Mouse (Mus musculus) MN1 (cell line): ENCODE results near the gene Mctp1.
"Not testable (repeated sequence)": the region's sequence is repeated elsewhere in the genome, so short reads cannot be mapped to it uniquely, and the experiment has no call there.

Experiments used
- DNase-seq: peaks from one replicate; pipeline ENCODE4 v3.0.0-alpha.2; 2016; ENCODE audit warnings: low spot score

Gene Mctp1

DNA sequence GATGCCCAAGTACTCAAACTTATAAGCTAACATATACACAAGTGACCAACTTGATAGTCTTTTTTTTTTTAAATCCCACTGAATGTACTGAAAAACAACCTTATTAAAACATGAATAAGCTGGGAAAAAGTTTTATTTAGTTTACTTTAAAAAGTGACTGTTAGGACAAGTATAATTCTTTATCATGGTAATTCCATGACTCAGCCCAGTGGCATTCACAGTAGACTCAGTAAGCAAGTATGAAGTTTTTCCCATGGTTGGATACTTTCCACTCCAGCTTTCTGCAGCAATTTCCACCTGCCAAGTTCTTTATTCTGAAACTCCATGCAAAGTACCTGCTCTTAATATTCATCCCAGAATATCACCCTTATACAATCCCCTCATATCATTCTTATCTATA, 97.3 kb downstream of the Mctp1 start:
- DNase-seq: no peak

GRCm38 (mm10) chr13:76482998-76483397, 98.7 kb downstream of the Mctp1 start:
- DNase-seq: no peak

GRCm38 (mm10) chr13:76484086-76484709, 99.9 kb downstream of the Mctp1 start:
- DNase-seq: peak; percentile 23

- DNase-seq: no peak
These were observed 131.6 kb downstream of the Mctp1 start for GRCm38 (mm10) chr13:76515896-76516295.

GRCm38 (mm10) chr13:76523170-76523569, 138.8 kb downstream of the Mctp1 start:
- DNase-seq: no peak

- DNase-seq: no peak
These were observed 143.0 kb downstream of the Mctp1 start for GRCm38 (mm10) chr13:76527326-76527725.

- DNase-seq: no peak
These were observed 143.4 kb downstream of the Mctp1 start for GRCm38 (mm10) chr13:76527751-76528150.

GRCm38 (mm10) chr13:76529915-76530314, 145.6 kb downstream of the Mctp1 start:
- no peak for DNase-seq

GRCm38 (mm10) chr13:76530867-76531504, 146.7 kb downstream of the Mctp1 start:
- DNase-seq: no peak

- no peak for DNase-seq
These were observed 163.5 kb downstream of the Mctp1 start for GRCm38 (mm10) chr13:76547854-76548253.

DNA sequence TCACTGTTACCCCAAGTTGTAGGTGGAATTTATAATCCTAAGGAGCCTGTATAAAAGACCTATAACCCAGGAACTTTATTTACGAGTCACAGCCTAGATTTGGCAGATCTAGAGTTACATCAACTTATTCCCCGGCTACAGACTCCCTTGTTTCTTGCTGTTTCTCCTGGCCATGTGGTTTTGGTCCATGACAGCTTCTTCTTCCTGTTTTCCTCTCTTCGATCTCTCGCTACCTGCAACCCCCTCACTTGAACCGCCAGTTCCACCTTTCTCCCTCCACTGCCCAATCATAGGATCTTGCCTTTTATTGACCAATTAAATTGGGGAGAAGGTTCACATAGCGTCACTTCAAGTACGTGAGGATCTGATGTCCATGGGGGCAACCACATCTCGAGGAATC, 176.6 kb downstream of the Mctp1 start:
- no peak for DNase-seq

DNA sequence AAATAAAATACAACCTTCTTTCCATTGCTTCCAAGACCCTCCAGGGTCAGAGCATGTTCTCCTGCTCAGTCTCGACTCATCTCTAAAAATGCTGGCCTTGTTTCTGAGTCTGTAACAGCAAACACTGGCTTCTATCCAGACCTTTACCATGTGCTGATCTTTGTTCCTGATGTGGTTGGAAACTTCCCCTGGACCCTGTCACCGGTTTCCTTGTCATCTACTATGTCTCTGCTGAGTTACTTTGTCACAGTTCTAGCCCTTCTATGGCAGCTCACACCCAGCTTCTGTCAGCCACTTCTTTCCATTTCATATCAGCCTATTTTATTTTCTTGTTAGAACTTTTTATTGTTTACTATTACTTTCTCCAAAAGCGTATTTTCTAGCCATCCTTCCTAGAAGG, 177.3 kb downstream of the Mctp1 start:
- DNase-seq: no peak

DNA sequence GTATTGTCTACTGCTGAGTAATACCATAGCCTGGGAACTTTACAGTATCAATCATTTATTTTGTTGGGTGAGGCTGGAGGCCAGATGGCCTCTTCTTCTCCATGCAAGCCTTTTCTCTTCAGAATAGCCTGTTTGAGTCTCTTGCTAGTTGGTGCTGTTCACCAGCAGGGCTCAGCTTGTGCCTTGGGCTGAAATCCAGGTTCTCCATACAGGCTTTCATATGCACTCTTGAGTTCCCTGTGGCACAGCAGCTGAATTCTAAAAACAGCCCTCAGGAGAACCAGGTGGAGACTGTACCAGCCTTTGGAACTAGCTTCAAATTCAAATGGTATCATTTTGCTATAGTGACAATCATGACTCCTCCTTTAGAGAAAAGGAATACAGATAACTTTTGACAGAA, 179.7 kb downstream of the Mctp1 start:
- DNase-seq: no peak

DNA sequence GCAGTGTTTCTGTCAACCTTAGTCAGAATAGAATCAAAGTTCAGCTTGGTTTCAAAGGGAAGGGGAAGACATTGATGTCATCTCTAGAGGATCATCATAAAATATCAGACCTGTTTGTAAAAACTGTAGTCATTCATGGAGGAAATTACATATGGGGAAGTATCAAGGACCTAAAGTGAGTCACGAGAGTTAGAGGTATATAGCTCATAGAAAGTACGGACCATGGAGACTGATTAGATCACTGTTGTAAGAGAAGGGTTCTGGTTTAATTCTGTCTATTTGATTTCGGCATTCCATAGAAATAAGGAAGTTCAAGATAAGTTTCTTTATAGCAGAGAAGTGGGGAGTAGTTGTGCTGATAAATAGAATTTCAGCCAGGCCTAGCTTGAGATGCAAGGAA, 181.7 kb downstream of the Mctp1 start:
- DNase-seq: no peak

GRCm38 (mm10) chr13:76567448-76567847, 183.1 kb downstream of the Mctp1 start:
- no peak for DNase-seq

GRCm38 (mm10) chr13:76568569-76569211, 184.4 kb downstream of the Mctp1 start:
- DNase-seq: no peak

GRCm38 (mm10) chr13:76579414-76579813, 195.1 kb downstream of the Mctp1 start:
- no peak for DNase-seq

DNA sequence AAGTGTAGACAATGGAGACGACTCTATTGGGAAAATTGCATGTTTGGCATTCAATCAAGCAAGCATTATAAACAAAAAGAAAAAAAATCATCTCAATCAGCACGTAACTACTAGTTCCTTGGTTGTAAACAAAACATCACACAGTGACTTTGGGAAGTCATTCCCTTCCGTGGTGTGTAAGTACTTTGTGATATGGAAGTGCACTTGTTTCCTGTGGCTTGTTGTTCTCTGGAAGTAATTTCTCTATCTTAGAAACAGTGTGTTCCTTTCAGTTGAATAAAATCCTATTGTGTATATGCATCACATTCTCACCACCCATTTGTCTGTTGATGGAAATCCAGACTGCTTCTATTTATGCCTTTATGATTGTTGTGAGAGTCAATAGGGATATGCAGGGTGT, 201.1 kb downstream of the Mctp1 start:
- no peak for DNase-seq

- DNase-seq: not testable (repeated sequence)
These were observed 206.4 kb downstream of the Mctp1 start for GRCm38 (mm10) chr13:76590709-76591108.

- DNase-seq: no peak
These were observed 206.9 kb downstream of the Mctp1 start for GRCm38 (mm10) chr13:76591189-76591588.

- DNase-seq: no peak
These were observed 207.4 kb downstream of the Mctp1 start for GRCm38 (mm10) chr13:76591692-76592091.

- no peak for DNase-seq
These were observed 208.6 kb downstream of the Mctp1 start for GRCm38 (mm10) chr13:76592908-76593307.

DNA sequence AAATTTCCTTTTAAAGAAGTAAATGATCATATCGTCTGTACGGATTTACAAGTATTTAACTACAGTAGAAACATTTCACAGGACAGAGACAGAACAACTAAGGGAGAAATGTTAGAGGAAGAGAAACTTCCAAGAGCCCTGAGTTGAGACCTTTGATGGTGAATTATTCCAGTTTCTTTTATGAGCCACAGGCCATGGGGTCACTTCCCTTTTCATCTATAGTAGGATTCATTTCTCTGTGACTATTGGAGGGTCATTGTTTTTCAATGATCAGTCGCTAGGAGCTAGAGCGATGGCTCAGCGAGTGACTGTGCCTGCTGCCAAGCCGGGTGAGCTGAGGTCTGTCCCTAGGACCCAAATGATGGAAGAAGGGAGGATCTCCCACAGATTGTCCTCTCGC, 212.7 kb downstream of the Mctp1 start:
- DNase-seq: no peak

DNA sequence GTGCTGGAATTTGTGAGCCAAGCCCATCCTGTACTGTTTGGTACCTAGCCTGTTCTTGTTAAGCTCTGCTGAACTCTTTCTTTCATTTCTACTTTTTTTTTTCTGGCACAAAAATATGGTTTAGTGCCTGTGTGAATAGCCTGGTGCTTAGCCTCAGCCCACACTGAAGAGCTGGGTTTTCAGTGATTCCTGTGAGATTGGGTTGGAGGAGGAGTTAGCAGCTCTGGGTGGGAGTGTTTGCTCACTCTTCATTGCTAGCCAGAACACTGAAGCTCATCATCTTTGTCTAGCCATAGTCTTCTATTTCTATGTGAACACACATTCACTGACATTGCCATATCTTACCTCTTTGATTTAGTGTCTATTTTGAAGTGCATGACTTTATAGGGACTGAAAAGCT, 225.1 kb downstream of the Mctp1 start:
- no peak for DNase-seq
